In genomic region chr19:58742711-58743110, GRCm38 (mm10) we compare ENCODE assay signal across 27 mouse cellular contexts. TPM values are rescaled to one million over a fixed set of nuclear protein-coding genes. Genes with fewer than 3 reads are reported as not detected.
DNase-seq lines count a peak whose midpoint lies in the region; TF ChIP-seq lines count a peak whose summit lies in the region.
"Had no signal": no experiment of that assay in that cellular context is flagged by ENCODE, and none has a peak within 500 bp of the region (broad histone marks: within the 10 kb centered on the region; RNA-seq: fewer than 3 reads in every experiment).

No protein-coding gene starts in this region.

- TF ChIP-seq EP300 in CH12.LX (IDR thresholded peaks at IDR 0.05; ENCODE audit: low read length), result no peak

- TF ChIP-seq RAD21 in CH12.LX (IDR thresholded peaks at IDR 0.05; ENCODE audit: low read depth, low read length), result no peak

- H3K27ac ChIP-seq in heart, embryonic 10.5 days, result no peak overlapping the region
- H3K27ac ChIP-seq in CH12.LX (ENCODE audit: insufficient read depth, low read depth), result no peak overlapping the region
- no peak overlapping the region for H3K27ac ChIP-seq in embryonic facial prominence, embryonic 10.5 days (replicated peaks)
- H3K27ac ChIP-seq: embryonic facial prominence, embryonic 13.5 days; embryonic facial prominence, embryonic 15.5 days; forebrain, embryonic 10.5 days; forebrain, embryonic 12.5 days had no signal

- no peaks in the 10 kb centered on the region for H3K79me2 ChIP-seq in CH12.LX (replicated peaks; ENCODE audit: control insufficient read depth, extremely low read depth, insufficient read depth, poor library complexity, severe bottlenecking)

- in situ Hi-C loops in CH12.LX (cut with MboI; ENCODE audit: low pct_ligation_motif_present, low pct_unique_long_range_greater_than_20kb, low sequenced_read_pairs), result no loop called here

- no peaks in the 10 kb centered on the region for H3K9me3 ChIP-seq in heart, embryonic 10.5 days
- no peaks in the 10 kb centered on the region for H3K9me3 ChIP-seq in CH12.LX (replicated peaks; ENCODE audit: low read length)
- H3K9me3 ChIP-seq in embryonic facial prominence, embryonic 10.5 days, result no peaks in the 10 kb centered on the region
- H3K9me3 ChIP-seq: embryonic facial prominence, embryonic 13.5 days; embryonic facial prominence, embryonic 15.5 days; forebrain, embryonic 10.5 days; forebrain, embryonic 12.5 days had no signal

- H3K4me2 ChIP-seq in CH12.LX (ENCODE audit: insufficient read depth, low read depth, poor library complexity, severe bottlenecking), result no peak overlapping the region
- H3K4me2 ChIP-seq: embryonic facial prominence, embryonic 13.5 days; embryonic facial prominence, embryonic 15.5 days; forebrain, embryonic 12.5 days had no signal

- dilution Hi-C loops in CH12.LX (cut with MboI; ENCODE audit: extremely low pct_ligation_motif_present, extremely low pct_unique_long_range_greater_than_20kb, low sequenced_read_pairs), result no loop called here

- H3K27me3 ChIP-seq in heart, embryonic 10.5 days (ENCODE audit: insufficient read depth, poor library complexity, severe bottlenecking), result no peaks in the 10 kb centered on the region
- no peaks in the 10 kb centered on the region for H3K27me3 ChIP-seq in CH12.LX (replicated peaks)
- H3K27me3 ChIP-seq in embryonic facial prominence, embryonic 10.5 days (replicated peaks; ENCODE audit: low read depth, poor library complexity, severe bottlenecking), result no peaks in the 10 kb centered on the region
- H3K27me3 ChIP-seq: embryonic facial prominence, embryonic 13.5 days; embryonic facial prominence, embryonic 15.5 days; forebrain, embryonic 12.5 days had no signal

- WGBS in heart, embryonic 10.5 days, result 87% methylated on average over 4 of the region's 4 CpGs
- WGBS in embryonic facial prominence, embryonic 10.5 days, result 91% methylated on average over 4 of the region's 4 CpGs

- no peak overlapping the region for H3K4me3 ChIP-seq in heart, embryonic 10.5 days
- no peak overlapping the region for H3K4me3 ChIP-seq in CH12.LX (replicated peaks in 1 of 3; ENCODE audit: low read depth in 2 of 3, low read length in 2 of 3, poor library complexity in 1 of 3)
- H3K4me3 ChIP-seq in embryonic facial prominence, embryonic 10.5 days, result no peak overlapping the region
- H3K4me3 ChIP-seq: embryonic facial prominence, embryonic 13.5 days; embryonic facial prominence, embryonic 15.5 days; erythroblast, embryonic 14.5 days; forebrain, embryonic 10.5 days; forebrain, embryonic 12.5 days had no signal

- intact Hi-C loops in left cerebral cortex, postnatal 14 days (cut with DNase I), result no loop called here

- DNase-seq in heart, embryonic 10.5 days (ENCODE audit: low spot score), result peak; percentile 66
- no peak for DNase-seq in heart, adult 18-20 months
- no peak for DNase-seq in CH12.LX (ENCODE audit: extremely low read depth)
- DNase-seq in embryonic facial prominence, embryonic 10.5 days (ENCODE audit: low spot score), result peak; percentile 3
- no peak for DNase-seq in left cerebral cortex, postnatal 14 days (ENCODE audit: low spot score in 2 of 2)
- DNase-seq: adrenal gland, adult 8-10 months; adrenal gland, postnatal 14 days; adrenal gland, postnatal 36 days; cerebellum, adult 11-12 months; cerebellum, adult 2 months; cerebellum, adult 9-10 months; cerebellum, postnatal 10 days; cerebellum, postnatal 25 days had no signal

- no peak overlapping the region for H3K9ac ChIP-seq in CH12.LX (ENCODE audit: insufficient read depth, low read depth)
- H3K9ac ChIP-seq: embryonic facial prominence, embryonic 13.5 days; embryonic facial prominence, embryonic 15.5 days; forebrain, embryonic 12.5 days had no signal

- no peaks in the 10 kb centered on the region for H3K4me1 ChIP-seq in heart, embryonic 10.5 days
- H3K4me1 ChIP-seq in CH12.LX (ENCODE audit: control insufficient read depth in 1 of 2, insufficient read depth in 2 of 2), result peaks cover 0 to 11% of the 10 kb centered on the region in 2 experiments; a peak in 1 of 4 replicates
- no peaks in the 10 kb centered on the region for H3K4me1 ChIP-seq in embryonic facial prominence, embryonic 10.5 days
- H3K4me1 ChIP-seq: embryonic facial prominence, embryonic 13.5 days; embryonic facial prominence, embryonic 15.5 days had no signal

- no peak for TF ChIP-seq CTCF in CH12.LX (conservative IDR thresholded peaks at IDR 0.05 in 1 of 2, IDR thresholded peaks at IDR 0.05 in 1 of 2; ENCODE audit: low read depth in 2 of 2, low read length in 2 of 2)

- no peak for TF ChIP-seq POLR2A in CH12.LX (IDR thresholded peaks at IDR 0.05; ENCODE audit: low read depth, low read length)

- no peaks in the 10 kb centered on the region for H3K36me3 ChIP-seq in heart, embryonic 10.5 days
- no peaks in the 10 kb centered on the region for H3K36me3 ChIP-seq in CH12.LX (replicated peaks in 1 of 2; ENCODE audit: control insufficient read depth in 1 of 2, insufficient read depth in 1 of 2, low read length in 1 of 2)
- no peaks in the 10 kb centered on the region for H3K36me3 ChIP-seq in embryonic facial prominence, embryonic 10.5 days (replicated peaks)
- H3K36me3 ChIP-seq: embryonic facial prominence, embryonic 13.5 days; embryonic facial prominence, embryonic 15.5 days; forebrain, embryonic 10.5 days; forebrain, embryonic 12.5 days; G1E had no signal

TF ChIP-seq in CH12.LX, 34 proteins besides CTCF, POLR2A, EP300 and RAD21:
- TF ChIP-seq TBP (conservative IDR thresholded peaks at IDR 0.05; ENCODE audit: low read depth, low read length) (no peak), USF1 (IDR thresholded peaks at IDR 0.05; ENCODE audit: low read depth, low read length) (0 out of 2 replicates have a peak, but pooled peaks have one; percentile 4), ZC3H11A (IDR thresholded peaks at IDR 0.05; ENCODE audit: low read depth, low read length) (no peak), ELF1 (IDR thresholded peaks at IDR 0.05; ENCODE audit: low read depth, low read length) (no peak)
TF ChIP-seq in CH12.LX: peak in this region for 1.

RNA-seq across cellular contexts. Expression of gene Pnliprp1, which starts 14.0 kb away (rescaled TPM):
- polyA plus RNA-seq in heart, embryonic 10.5 days (2016; fragmentation: Nextera tagmentation; extraction: Ambion mirVana), result 0.31 and 3.9 TPM in 2 replicates
- total RNA-seq in heart, adult 18-20 months (2021), result under 1 TPM in 1 of 2 experiments, not detected in 1; 0.75 TPM
- total RNA-seq in CH12.LX (2012; rRNA removed) (not detected in 2 replicates), CH12.LX (2014; rRNA removed) (not detected in 2 replicates)
- polyA plus RNA-seq in CH12.LX (2012; ENCODE audit: insufficient read length, low read depth), result not detected in 2 replicates
- polyA plus RNA-seq in embryonic facial prominence, embryonic 10.5 days (2016; fragmentation: Nextera tagmentation; extraction: Ambion mirVana), result 0.31 TPM in 1 of 2 replicates, not detected in the other
- total RNA-seq in left cerebral cortex, postnatal 14 days (2021), result not detected
- total RNA-seq: adrenal gland, adult 18-20 months; adrenal gland, adult 8-10 months; adrenal gland, postnatal 36 days had no signal
- polyA plus RNA-seq: activated CD4-positive, CD25-positive, alpha-beta regulatory T cell, adult 4 months; C2C12; cerebellum, adult 2 months; cortical plate, adult 2 months; embryonic facial prominence, embryonic 11.5 days; embryonic facial prominence, embryonic 13.5 days; erythroblast, embryonic 14.5 days; forebrain, embryonic 10.5 days; forebrain, embryonic 12.5 days; G1E; Patski had no signal

RNA-seq across cellular contexts. Expression of gene Pnliprp2, which starts 16.8 kb away (rescaled TPM):
- polyA plus RNA-seq in heart, embryonic 10.5 days (2016; fragmentation: Nextera tagmentation; extraction: Ambion mirVana), result 0.11 and 1.4 TPM in 2 replicates
- total RNA-seq in heart, adult 18-20 months (2021), result not detected
- total RNA-seq in CH12.LX (2012; rRNA removed) (0.08 and 0.13 TPM in 2 replicates), CH12.LX (2014; rRNA removed) (0.30 and 0.38 TPM in 2 replicates)
- polyA plus RNA-seq in CH12.LX (2012; ENCODE audit: insufficient read length, low read depth), result 0.14 TPM in 1 of 2 replicates, not detected in the other
- 0.09 TPM in 1 of 2 replicates, not detected in the other for polyA plus RNA-seq in embryonic facial prominence, embryonic 10.5 days (2016; fragmentation: Nextera tagmentation; extraction: Ambion mirVana)
- total RNA-seq in left cerebral cortex, postnatal 14 days (2021), result not detected
- total RNA-seq: adrenal gland, adult 18-20 months; adrenal gland, adult 8-10 months; adrenal gland, postnatal 14 days; adrenal gland, postnatal 36 days; G1E had no signal
- polyA plus RNA-seq: activated CD4-positive, CD25-positive, alpha-beta regulatory T cell, adult 4 months; C2C12; cerebellum, adult 2 months; embryonic facial prominence, embryonic 11.5 days; embryonic facial prominence, embryonic 13.5 days; erythroblast, embryonic 14.5 days; forebrain, embryonic 12.5 days; G1E; Patski had no signal

RNA-seq across cellular contexts. Expression of gene 1700019N19Rik, which starts 51.5 kb away (rescaled TPM):
- polyA plus RNA-seq in heart, embryonic 10.5 days (2016; fragmentation: Nextera tagmentation; extraction: Ambion mirVana), result not detected in 2 replicates
- total RNA-seq in heart, adult 18-20 months (2021), result not detected
- total RNA-seq in CH12.LX (2012; rRNA removed), result 1.1 and 1.4 TPM in 2 replicates
- 0.53 and 0.83 TPM in 2 replicates for total RNA-seq in CH12.LX (2014; rRNA removed)
- 0.50 and 0.89 TPM in 2 replicates for polyA plus RNA-seq in CH12.LX (2012; ENCODE audit: insufficient read length, low read depth)
- polyA plus RNA-seq in embryonic facial prominence, embryonic 10.5 days (2016; fragmentation: Nextera tagmentation; extraction: Ambion mirVana), result 0.20 TPM in 1 of 2 replicates, not detected in the other
- not detected for total RNA-seq in left cerebral cortex, postnatal 14 days (2021)
- total RNA-seq: adrenal gland, adult 18-20 months; adrenal gland, postnatal 14 days; adrenal gland, postnatal 36 days; G1E had no signal
- polyA plus RNA-seq: activated CD4-positive, CD25-positive, alpha-beta regulatory T cell, adult 4 months; C2C12; cerebellum, adult 2 months; embryonic facial prominence, embryonic 11.5 days; embryonic facial prominence, embryonic 13.5 days; embryonic facial prominence, embryonic 15.5 days; erythroblast, embryonic 14.5 days; forebrain, embryonic 10.5 days; forebrain, embryonic 12.5 days; forebrain, embryonic 14.5 days; forebrain, embryonic 16.5 days; G1E; Patski had no signal

Comparison
In these comparisons a context has a peak if more than half of its experiments do, and no peak if none do; other contexts are left out.
1. DNase-seq: peak in heart, embryonic 10.5 days (single experiment) and embryonic facial prominence, embryonic 10.5 days (single experiment); none in heart, adult 18-20 months (0 of 2), CH12.LX (single experiment) and left cerebral cortex, postnatal 14 days (0 of 2).